Mouse (Mus musculus) cortical plate, adult 2 months (tissue): ENCODE measurements around the gene Mboat2.

Source experiments
- CTCF ChIP-seq: fragments of 200-500 bp; IDR thresholded peaks from 2 replicates; pipeline ENCODE4 v1.5.1; 2011; ENCODE audit warnings: mild to moderate bottlenecking, control low read depth, low read length; ENCODE audit not compliant: insufficient read depth; ENCODE audit errors: extremely low read depth
- POLR2A ChIP-seq: fragments of 200-500 bp; IDR thresholded peaks from 2 replicates; pipeline ENCODE4 v1.6.1; 2011; ENCODE audit warnings: mild to moderate bottlenecking, low read length, control low read depth; ENCODE audit not compliant: insufficient read depth; ENCODE audit errors: extremely low read depth

DNA sequence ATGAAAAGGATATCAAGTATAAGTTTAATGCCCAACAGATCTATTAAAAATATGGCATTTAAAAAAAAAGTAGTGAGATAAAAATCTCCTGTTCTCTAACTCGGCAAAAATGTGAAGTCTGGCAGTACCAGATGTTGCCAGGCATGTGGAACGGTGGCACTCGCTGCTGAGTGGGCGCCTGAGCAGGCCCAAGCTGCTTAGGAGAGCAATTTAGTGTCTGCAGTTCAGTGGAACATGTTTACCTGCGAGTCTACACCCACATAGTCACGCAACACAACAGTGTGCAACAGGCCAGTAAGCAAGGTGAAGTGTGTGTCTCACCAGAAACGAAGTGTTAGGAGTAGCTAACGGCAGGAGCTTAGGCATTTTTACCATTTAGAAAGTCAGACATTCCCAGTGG, 41.6 kb downstream of the Mboat2 start:
- TF ChIP-seq CTCF (no peak), POLR2A (no peak)
